Mouse (Mus musculus): ENCODE results near the gene Ipo11. TPM values are rescaled to one million over a fixed set of nuclear protein-coding genes. Genes with fewer than 3 reads are reported as not detected.

The Ipo11 gene
- polyA plus RNA-seq, 1 experiment from 2014 or later: 40.0 TPM

- Histone ChIP-seq H3K4me1 (replicated peaks) (no peaks in the 10 kb centered on the region), H3K9me3 (no peaks in the 10 kb centered on the region), H3K4me3 (no peak overlapping the region), H3K9ac (no peak overlapping the region), H3K36me3 (peaks cover 21% of the 10 kb centered on the region), H3K4me2 (no peak overlapping the region), H3K27ac (replicated peaks) (no peak overlapping the region), H3K27me3 (no peaks in the 10 kb centered on the region)
- no peak for ATAC-seq (ENCODE audit: low FRiP score, low read depth)
- WGBS: 91% methylated on average over 5 of the region's 5 CpGs
These were observed 43.1 kb downstream of the Ipo11 start for GRCm38 (mm10) chr13:106893701-106894100.

DNA sequence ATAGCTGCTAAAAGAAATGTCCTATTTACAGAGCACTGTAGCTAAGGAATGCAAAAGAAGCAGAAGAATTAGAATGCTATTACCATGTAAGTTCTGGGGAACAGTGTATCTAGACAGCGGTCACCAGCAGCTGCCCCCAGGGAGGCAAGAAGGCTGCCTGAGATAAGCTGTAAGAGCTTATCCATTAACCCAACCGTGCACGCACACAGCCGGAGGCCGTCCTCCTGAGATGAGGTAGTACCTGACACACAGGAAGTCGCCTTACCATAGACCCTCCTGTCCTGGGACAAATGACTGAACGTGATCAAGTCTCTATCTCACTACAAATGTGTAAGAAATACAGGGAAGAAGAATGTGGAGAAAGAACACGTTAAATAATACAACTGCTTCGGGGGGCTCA lies 43.6 kb downstream of the Ipo11 start:
- Histone ChIP-seq H3K4me3 (no peak overlapping the region), H3K9me3 (no peaks in the 10 kb centered on the region), H3K36me3 (peaks cover 21% of the 10 kb centered on the region), H3K9ac (no peak overlapping the region), H3K4me2 (no peak overlapping the region), H3K27me3 (no peaks in the 10 kb centered on the region), H3K27ac (replicated peaks) (no peak overlapping the region), H3K4me1 (replicated peaks) (no peaks in the 10 kb centered on the region)
- ATAC-seq (ENCODE audit: low FRiP score, low read depth): no peak
- WGBS: 89% methylated on average over 9 of the region's 9 CpGs

- Histone ChIP-seq H3K4me2 (no peak overlapping the region), H3K4me1 (replicated peaks) (no peaks in the 10 kb centered on the region), H3K9me3 (no peaks in the 10 kb centered on the region), H3K36me3 (peaks cover under 1% of the 10 kb centered on the region; the same call in 1 of the 2 replicates), H3K27ac (replicated peaks) (no peak overlapping the region), H3K9ac (no peak overlapping the region), H3K27me3 (no peaks in the 10 kb centered on the region), H3K4me3 (no peak overlapping the region)
- no peak for ATAC-seq (ENCODE audit: low FRiP score, low read depth)
- WGBS: 98% methylated on average over 2 of the region's 2 CpGs
These were observed 49.4 kb downstream of the Ipo11 start for GRCm38 (mm10) chr13:106887364-106887763.

DNA sequence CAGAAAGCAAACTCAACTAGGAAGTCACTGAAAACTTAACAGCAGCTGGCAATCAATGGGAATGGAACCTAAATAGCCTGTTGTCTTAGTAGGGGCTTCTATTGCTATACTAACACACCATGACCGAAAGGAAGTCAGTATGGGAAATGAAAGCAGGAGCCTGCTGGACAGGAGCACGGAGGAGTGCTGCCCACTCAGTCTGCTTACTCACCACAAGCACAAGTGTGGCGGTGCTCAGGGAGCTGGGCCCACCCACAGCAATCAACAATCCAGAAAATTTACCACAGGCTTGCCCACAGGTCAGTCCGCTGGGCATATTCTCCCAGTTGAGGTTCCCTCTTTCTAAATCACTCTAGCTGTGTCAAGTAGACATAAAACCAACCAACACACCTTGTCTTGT lies 52.5 kb downstream of the Ipo11 start:
- peaks cover 3% of the 10 kb centered on the region; the same call in 1 of the 2 replicates for H3K36me3 ChIP-seq
- H3K27ac ChIP-seq (replicated peaks): no peak overlapping the region
- H3K4me3 ChIP-seq: no peak overlapping the region
- no peaks in the 10 kb centered on the region for H3K27me3 ChIP-seq
- no peaks in the 10 kb centered on the region for H3K9me3 ChIP-seq
- H3K9ac ChIP-seq: no peak overlapping the region
- H3K4me1 ChIP-seq (replicated peaks): no peaks in the 10 kb centered on the region
- ATAC-seq (ENCODE audit: low FRiP score, low read depth): no peak
- H3K4me2 ChIP-seq: no peak overlapping the region
- WGBS: 89% methylated on average over 4 of the region's 4 CpGs

DNA sequence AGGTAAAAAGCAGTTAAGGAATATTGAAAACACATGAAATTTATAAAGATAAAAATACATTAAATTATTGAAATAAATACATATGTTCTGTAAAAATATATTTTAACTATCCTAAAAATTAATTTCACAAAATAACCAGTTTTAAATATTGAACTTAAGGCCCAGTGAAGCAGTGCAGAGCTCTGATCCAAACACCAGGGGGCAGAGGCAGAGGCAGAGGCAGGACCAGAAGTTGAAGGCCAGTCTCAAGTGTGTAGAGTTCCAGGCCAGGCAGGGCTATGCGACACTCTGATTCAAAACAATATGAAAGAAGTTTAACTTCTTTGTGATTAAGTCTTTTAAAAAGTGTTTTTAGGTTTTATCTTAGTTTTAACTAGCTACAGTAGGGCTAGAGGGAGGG lies 60.5 kb downstream of the Ipo11 start:
- WGBS: 100% methylated on average over 1 of the region's 1 CpGs
- ATAC-seq (ENCODE audit: low FRiP score, low read depth): no peak
- H3K9ac ChIP-seq: no peak overlapping the region

DNA sequence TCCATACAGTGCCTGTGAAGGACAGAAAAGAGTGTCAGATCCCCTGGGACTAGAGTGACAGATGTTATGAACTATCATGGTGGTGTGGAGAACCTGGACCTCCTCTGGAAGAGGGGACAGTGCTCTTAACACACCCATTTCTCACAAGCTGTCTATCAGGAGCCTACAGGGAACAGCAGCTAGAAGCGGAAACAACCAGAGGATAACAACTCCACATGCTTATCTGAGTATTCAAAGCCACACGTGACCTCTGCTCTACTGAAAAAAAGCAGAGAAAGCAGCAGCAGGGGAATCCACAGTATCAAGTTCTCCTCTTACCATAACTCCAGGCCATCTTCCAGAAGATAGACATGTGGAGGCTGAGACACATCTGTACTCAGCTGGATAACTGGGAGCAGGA lies 71.2 kb downstream of the Ipo11 start:
- Histone ChIP-seq H3K36me3 (peaks cover 22% of the 10 kb centered on the region), H3K9me3 (no peaks in the 10 kb centered on the region), H3K4me2 (no peak overlapping the region), H3K4me3 (no peak overlapping the region), H3K27me3 (no peaks in the 10 kb centered on the region), H3K9ac (no peak overlapping the region), H3K4me1 (replicated peaks) (no peaks in the 10 kb centered on the region), H3K27ac (replicated peaks) (no peak overlapping the region)
- no peak for ATAC-seq (ENCODE audit: low FRiP score, low read depth)
- WGBS: 86% methylated on average over 2 of the region's 2 CpGs

More for the DNA sequence above, 60.5 kb downstream of the Ipo11 start:
- H3K27ac ChIP-seq (replicated peaks): no peak overlapping the region
- no peaks in the 10 kb centered on the region for H3K4me1 ChIP-seq (replicated peaks)
- H3K9me3 ChIP-seq: no peaks in the 10 kb centered on the region
- H3K4me2 ChIP-seq: no peak overlapping the region
- no peak overlapping the region for H3K4me3 ChIP-seq
- H3K27me3 ChIP-seq: no peaks in the 10 kb centered on the region
- peaks cover 15% of the 10 kb centered on the region for H3K36me3 ChIP-seq

GRCm38 (mm10) chr13:106858779-106859178 lies 78.0 kb downstream of the Ipo11 start:
- WGBS: 93% methylated on average over 5 of the region's 5 CpGs
- no peak overlapping the region for H3K9ac ChIP-seq
- no peak overlapping the region for H3K4me3 ChIP-seq
- no peak for ATAC-seq (ENCODE audit: low FRiP score, low read depth)
- H3K27me3 ChIP-seq: no peaks in the 10 kb centered on the region
- peaks cover 13% of the 10 kb centered on the region; the same call in 1 of the 2 replicates for H3K36me3 ChIP-seq
- no peak overlapping the region for H3K27ac ChIP-seq (replicated peaks)
- H3K9me3 ChIP-seq: no peaks in the 10 kb centered on the region
- no peaks in the 10 kb centered on the region for H3K4me1 ChIP-seq (replicated peaks)
- H3K4me2 ChIP-seq: no peak overlapping the region

- H3K9ac ChIP-seq: no peak overlapping the region
- 86% methylated on average over 3 of the region's 3 CpGs for WGBS
- H3K27me3 ChIP-seq: no peaks in the 10 kb centered on the region
- no peak for ATAC-seq (ENCODE audit: low FRiP score, low read depth)
- peaks cover 13% of the 10 kb centered on the region; the same call in 1 of the 2 replicates for H3K36me3 ChIP-seq
- no peak overlapping the region for H3K27ac ChIP-seq (replicated peaks)
- H3K4me2 ChIP-seq: no peak overlapping the region
- H3K9me3 ChIP-seq: no peaks in the 10 kb centered on the region
- no peaks in the 10 kb centered on the region for H3K4me1 ChIP-seq (replicated peaks)
- H3K4me3 ChIP-seq: no peak overlapping the region
These were observed 80.2 kb downstream of the Ipo11 start for GRCm38 (mm10) chr13:106856556-106856955.

DNA sequence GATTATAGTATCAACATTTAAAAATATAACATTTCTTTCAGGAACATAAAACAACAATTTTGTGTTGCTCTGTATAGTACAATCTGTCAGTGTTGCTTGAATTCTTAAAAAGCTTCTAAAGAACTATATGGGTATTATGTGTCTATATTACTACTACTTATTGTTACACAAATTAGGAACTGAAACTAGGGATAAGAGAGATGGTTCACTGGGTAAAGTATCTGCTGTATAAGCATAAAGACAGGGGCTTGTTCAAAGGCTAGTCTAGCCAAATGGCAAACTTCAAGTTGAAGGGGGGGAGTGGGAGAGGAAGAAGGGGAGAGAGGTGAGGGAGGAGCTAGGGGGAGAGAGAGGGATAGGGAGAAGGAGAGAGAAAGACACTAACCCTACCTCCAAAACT lies 89.2 kb downstream of the Ipo11 start:
- H3K27ac ChIP-seq (replicated peaks): no peak overlapping the region
- H3K27me3 ChIP-seq: no peaks in the 10 kb centered on the region
- no peak for ATAC-seq (ENCODE audit: low FRiP score, low read depth)
- no peak overlapping the region for H3K9ac ChIP-seq
- H3K4me1 ChIP-seq (replicated peaks): no peaks in the 10 kb centered on the region
- no peak overlapping the region for H3K4me2 ChIP-seq
- peaks cover 3% of the 10 kb centered on the region; the same call in 1 of the 2 replicates for H3K36me3 ChIP-seq
- H3K4me3 ChIP-seq: no peak overlapping the region
- H3K9me3 ChIP-seq: no peaks in the 10 kb centered on the region

DNA sequence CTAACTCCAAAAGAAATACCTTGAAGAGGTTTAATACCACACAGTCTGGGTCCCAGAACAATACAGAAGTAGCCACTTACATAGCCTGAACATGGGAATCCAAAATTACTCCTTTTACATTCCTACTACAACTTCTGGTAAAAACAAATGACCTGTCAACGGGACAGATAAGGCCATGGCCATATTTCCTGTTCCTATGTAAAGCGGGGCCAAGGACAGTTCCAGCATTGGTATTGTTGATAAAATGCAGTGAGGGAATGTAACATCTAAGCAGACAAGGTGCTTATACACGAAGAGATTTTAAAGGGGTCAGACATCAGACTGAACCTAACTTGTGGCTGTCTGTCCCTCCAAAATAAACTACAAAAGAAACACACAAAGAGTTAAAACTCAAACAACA lies 91.8 kb downstream of the Ipo11 start:
- 86% methylated on average over 3 of the region's 3 CpGs for WGBS
- Histone ChIP-seq H3K4me2 (no peak overlapping the region), H3K4me3 (no peak overlapping the region), H3K9me3 (no peaks in the 10 kb centered on the region), H3K27me3 (no peaks in the 10 kb centered on the region), H3K27ac (replicated peaks) (no peak overlapping the region), H3K36me3 (peaks cover 3% of the 10 kb centered on the region), H3K9ac (no peak overlapping the region), H3K4me1 (replicated peaks) (no peaks in the 10 kb centered on the region)
- no peak for ATAC-seq (ENCODE audit: low FRiP score, low read depth)

DNA sequence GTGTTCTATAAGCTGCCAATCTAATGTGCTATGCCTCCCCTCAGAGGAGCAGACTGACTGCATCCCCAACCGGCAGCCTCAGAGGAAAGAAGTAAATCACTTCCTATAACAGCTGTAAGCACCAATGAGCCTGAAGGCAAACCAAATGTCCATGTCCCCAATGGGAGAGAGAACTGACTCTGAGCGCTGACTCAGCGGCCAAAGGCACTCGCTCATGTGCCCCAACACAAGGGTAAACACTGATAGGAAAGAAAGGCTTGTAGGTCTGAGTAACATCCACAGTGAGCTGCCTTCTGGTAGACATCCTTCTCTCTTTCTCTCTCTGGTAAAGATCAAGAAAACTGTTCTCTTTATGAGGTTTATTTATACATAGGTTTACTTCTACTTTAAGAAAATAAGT lies 94.2 kb downstream of the Ipo11 start:
- no peak for ATAC-seq (ENCODE audit: low FRiP score, low read depth)
- Histone ChIP-seq H3K36me3 (peaks cover 3% of the 10 kb centered on the region), H3K27me3 (no peaks in the 10 kb centered on the region), H3K9me3 (no peaks in the 10 kb centered on the region), H3K4me2 (no peak overlapping the region), H3K27ac (replicated peaks) (no peak overlapping the region), H3K4me3 (no peak overlapping the region), H3K4me1 (replicated peaks) (no peaks in the 10 kb centered on the region), H3K9ac (no peak overlapping the region)
- WGBS: 71% methylated on average over 4 of the region's 4 CpGs

- Histone ChIP-seq H3K9ac (no peak overlapping the region), H3K36me3 (peaks cover 5% of the 10 kb centered on the region; the same call in 1 of the 2 replicates), H3K9me3 (no peaks in the 10 kb centered on the region), H3K4me3 (no peak overlapping the region), H3K27me3 (no peaks in the 10 kb centered on the region), H3K27ac (replicated peaks) (no peak overlapping the region), H3K4me2 (no peak overlapping the region), H3K4me1 (replicated peaks) (no peaks in the 10 kb centered on the region)
- 95% methylated on average over 3 of the region's 3 CpGs for WGBS
- ATAC-seq (ENCODE audit: low FRiP score, low read depth): no peak
These were observed 98.0 kb downstream of the Ipo11 start for GRCm38 (mm10) chr13:106838778-106839177.

DNA sequence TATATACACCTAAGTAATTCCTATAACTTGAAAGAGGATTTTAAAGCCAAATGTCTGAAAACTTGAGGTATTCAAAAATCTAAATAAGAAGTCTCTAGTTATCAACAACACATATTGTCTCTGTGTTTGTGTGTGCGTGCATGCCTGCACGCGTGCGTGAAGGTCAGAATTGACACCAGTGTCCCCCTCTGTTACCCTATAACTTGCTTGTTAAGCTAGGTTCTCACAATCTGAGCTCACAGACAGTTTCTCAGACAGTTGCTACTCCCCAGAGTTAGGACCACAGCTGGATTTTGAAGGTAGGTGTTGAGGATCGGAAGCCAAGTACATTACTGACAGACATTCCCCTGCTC lies 100.3 kb downstream of the Ipo11 start:
- no peak overlapping the region for H3K4me3 ChIP-seq
- H3K9me3 ChIP-seq: no peaks in the 10 kb centered on the region
- 93% methylated on average over 5 of the region's 5 CpGs for WGBS
- no peaks in the 10 kb centered on the region for H3K27me3 ChIP-seq
- no peaks in the 10 kb centered on the region for H3K4me1 ChIP-seq (replicated peaks)
- no peak overlapping the region for H3K4me2 ChIP-seq
- H3K27ac ChIP-seq (replicated peaks): no peak overlapping the region
- no peak overlapping the region for H3K9ac ChIP-seq
- H3K36me3 ChIP-seq: 0 out of 2 replicates have a peak, but pooled peaks cover 5% of the 10 kb centered on the region
- ATAC-seq (ENCODE audit: low FRiP score, low read depth): no peak

All from hindbrain, embryonic 15.5 days (tissue).